Mouse (Mus musculus): Measurements from ENCODE around the gene Hist2h4. TPM values are rescaled to one million over a fixed set of nuclear protein-coding genes. Genes with fewer than 3 reads are reported as not detected.
"Not testable (repeated sequence)": the region's sequence is repeated elsewhere in the genome, so short reads cannot be mapped to it uniquely, and the experiment has no call there.

The Hist2h4 gene
- polyA plus RNA-seq, 2 experiments = 6.4 to 8.5 TPM

DNA sequence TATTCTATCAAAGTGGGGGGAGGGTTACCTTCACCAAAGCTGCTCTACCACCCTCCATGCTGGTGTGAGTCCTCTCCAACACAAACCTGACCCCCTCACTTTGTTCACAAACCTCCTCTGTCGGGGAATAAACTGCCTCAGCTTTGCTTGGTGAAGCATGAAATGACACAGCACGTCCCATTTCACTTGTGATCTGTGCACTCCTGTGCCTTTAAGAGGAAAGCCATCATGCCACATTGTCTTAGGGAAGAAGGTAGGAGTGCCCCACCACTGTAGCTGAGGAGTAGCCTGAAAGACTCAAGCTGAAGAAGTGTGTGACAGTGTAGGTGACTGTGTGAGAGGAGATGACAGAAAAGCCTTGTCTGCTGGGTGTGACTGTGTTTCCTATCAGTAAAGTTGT is 37.7 kb downstream of the Hist2h4 start:
- TF ChIP-seq POLR2A (IDR thresholded peaks at IDR 0.05; ENCODE audit: borderline replicate concordance, extremely low read depth, insufficient read depth, insufficient read length) = no peak
- Histone ChIP-seq H3K27ac (replicated peaks; ENCODE audit: low read depth, low read length) (no peak overlapping the region), H3K9ac (ENCODE audit: low read depth, low read length, severe bottlenecking) (no peak overlapping the region), H3K4me3 (replicated peaks; ENCODE audit: low read length) (no peak overlapping the region), H3K27me3 (ENCODE audit: control insufficient read depth, insufficient read depth, low read length) (no peaks in the 10 kb centered on the region), H3K4me2 (replicated peaks; ENCODE audit: low read depth, low read length, severe bottlenecking) (no peak overlapping the region), H3K36me3 (ENCODE audit: control insufficient read depth, insufficient read depth, low read length) (no peaks in the 10 kb centered on the region), H3K4me1 (ENCODE audit: control insufficient read depth, insufficient read depth, low read length) (peaks cover 15% of the 10 kb centered on the region), H3K9me3 (ENCODE audit: control insufficient read depth, low read length) (no peaks in the 10 kb centered on the region)
- WGBS = 59% methylated on average over 2 of the region's 2 CpGs
- DNase-seq (ENCODE audit: low spot score) (no peak), ATAC-seq (ENCODE audit: low FRiP score, low read depth) (no peak)

DNA sequence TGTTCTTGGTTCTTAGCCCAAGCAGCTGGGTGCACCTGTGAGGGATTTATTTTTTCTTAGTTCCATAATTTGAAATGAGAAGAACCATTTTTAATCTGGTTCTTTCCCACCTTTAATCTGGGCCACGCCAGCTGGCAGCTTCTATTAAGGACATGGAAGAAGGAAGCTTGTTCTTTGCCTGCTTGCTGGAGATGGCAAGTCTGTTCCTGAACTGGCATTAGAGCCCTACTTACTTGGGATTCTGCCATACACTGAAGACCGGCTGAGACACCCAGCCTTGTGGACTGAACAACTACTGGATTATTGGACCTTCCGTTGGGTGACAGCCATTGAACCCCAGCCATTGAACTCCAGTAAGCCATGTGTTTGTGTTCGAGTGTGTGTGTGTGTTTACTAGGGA is 40.3 kb downstream of the Hist2h4 start:
- DNase-seq (ENCODE audit: low spot score) = no peak
- Histone ChIP-seq H3K27me3 (ENCODE audit: control insufficient read depth, insufficient read depth, low read length) (no peaks in the 10 kb centered on the region), H3K4me3 (replicated peaks; ENCODE audit: low read length) (no peak overlapping the region), H3K4me2 (replicated peaks; ENCODE audit: low read depth, low read length, severe bottlenecking) (no peak overlapping the region; the same call in 1 of the 2 replicates), H3K4me1 (ENCODE audit: control insufficient read depth, insufficient read depth, low read length) (peaks cover 15% of the 10 kb centered on the region), H3K27ac (replicated peaks; ENCODE audit: low read depth, low read length) (no peak overlapping the region), H3K36me3 (ENCODE audit: control insufficient read depth, insufficient read depth, low read length) (no peaks in the 10 kb centered on the region), H3K9ac (ENCODE audit: low read depth, low read length, severe bottlenecking) (no peak overlapping the region), H3K9me3 (ENCODE audit: control insufficient read depth, low read length) (no peaks in the 10 kb centered on the region)
- WGBS = 91% methylated on average over 4 of the region's 4 CpGs
- ATAC-seq (ENCODE audit: low FRiP score, low read depth) = no peak
- no peak for TF ChIP-seq POLR2A (IDR thresholded peaks at IDR 0.05; ENCODE audit: borderline replicate concordance, extremely low read depth, insufficient read depth, insufficient read length)

DNA sequence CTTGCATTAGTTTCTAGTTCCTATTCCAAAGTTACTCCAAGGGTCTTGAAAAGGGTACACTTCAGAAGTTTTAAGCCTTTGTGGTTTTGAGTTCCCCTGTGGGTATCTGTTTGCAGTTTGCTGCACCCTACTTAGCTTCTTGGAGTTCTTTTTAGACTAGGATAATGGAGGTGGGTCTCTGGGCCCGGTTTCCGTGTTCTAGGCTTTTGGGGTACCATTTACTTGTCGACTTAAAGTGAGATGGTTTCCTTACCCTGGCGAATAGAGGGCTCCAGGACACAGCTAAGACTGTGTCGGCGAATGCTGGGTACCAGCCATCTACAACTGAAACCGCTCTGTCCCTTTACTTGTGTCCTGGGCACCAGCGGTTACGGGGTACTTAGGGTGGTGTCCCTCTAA is 41.5 kb downstream of the Hist2h4 start:
- no peaks in the 10 kb centered on the region for H3K27me3 ChIP-seq (ENCODE audit: control insufficient read depth, insufficient read depth, low read length)
- ATAC-seq (ENCODE audit: low FRiP score, low read depth) (no peak), DNase-seq (ENCODE audit: low spot score) (no peak)
- H3K36me3 ChIP-seq (ENCODE audit: control insufficient read depth, insufficient read depth, low read length) = no peaks in the 10 kb centered on the region
- H3K4me1 ChIP-seq (ENCODE audit: control insufficient read depth, insufficient read depth, low read length) = peaks cover 15% of the 10 kb centered on the region
- WGBS = 19% methylated on average over 9 of the region's 9 CpGs
- H3K4me2 ChIP-seq (replicated peaks; ENCODE audit: low read depth, low read length, severe bottlenecking) = peak overlapping the region; percentile 83
- H3K9ac ChIP-seq (ENCODE audit: low read depth, low read length, severe bottlenecking) = peak overlapping the region; percentile 49
- no peaks in the 10 kb centered on the region for H3K9me3 ChIP-seq (ENCODE audit: control insufficient read depth, low read length)
- peak overlapping the region; percentile 98 for H3K27ac ChIP-seq (replicated peaks; ENCODE audit: low read depth, low read length)
- peak overlapping the region; percentile 62 for H3K4me3 ChIP-seq (replicated peaks; ENCODE audit: low read length)
- TF ChIP-seq POLR2A (IDR thresholded peaks at IDR 0.05; ENCODE audit: borderline replicate concordance, extremely low read depth, insufficient read depth, insufficient read length) = no peak

DNA sequence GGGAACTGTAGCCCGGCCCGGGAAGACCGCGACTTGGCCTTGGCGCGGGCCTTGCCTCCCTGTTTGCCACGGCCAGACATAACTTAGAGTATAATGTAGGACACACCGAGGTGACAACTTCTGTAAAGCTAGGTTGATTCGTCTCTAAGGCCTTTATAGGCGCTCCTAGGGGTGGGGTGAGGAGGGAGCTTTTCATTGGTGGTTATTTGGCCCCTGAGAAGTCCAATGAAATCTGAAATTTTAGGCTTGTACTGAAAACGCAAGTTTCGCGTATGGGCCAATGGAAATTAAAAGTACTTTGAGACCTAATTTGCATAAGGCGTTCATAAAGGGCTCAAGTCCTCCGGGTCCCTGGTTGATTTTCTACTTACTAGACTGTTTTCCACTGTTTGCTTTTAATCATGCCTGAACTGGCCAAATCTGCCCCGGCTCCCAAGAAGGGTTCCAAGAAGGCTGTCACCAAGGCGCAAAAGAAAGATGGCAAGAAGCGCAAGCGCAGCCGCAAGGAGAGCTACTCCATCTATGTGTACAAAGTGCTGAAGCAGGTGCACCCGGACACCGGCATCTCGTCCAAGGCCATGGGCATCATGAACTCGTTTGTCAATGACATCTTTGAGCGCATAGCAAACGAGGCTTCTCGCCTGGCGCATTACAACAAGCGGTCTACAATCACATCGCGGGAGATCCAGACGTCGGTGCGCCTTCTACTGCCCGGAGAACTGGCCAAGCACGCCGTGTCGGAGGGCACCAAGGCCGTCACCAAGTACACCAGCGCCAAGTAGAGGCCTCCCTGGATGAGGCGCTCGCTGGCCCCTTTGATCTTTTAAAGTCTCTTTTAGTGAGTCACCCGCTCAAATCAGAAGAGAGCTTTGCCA is 42.1 kb downstream of the Hist2h4 start, which contains the start of the genes Hist2h2ac and Hist2h2be:
Hist2h2ac (minus strand) TSS at position 116 of the 875 bp plus-strand sequence.
Hist2h2be (plus strand) TSS at position 355 of the 875 bp plus-strand sequence.
- TF ChIP-seq POLR2A (IDR thresholded peaks at IDR 0.05; ENCODE audit: borderline replicate concordance, extremely low read depth, insufficient read depth, insufficient read length) = peak; percentile 93; the same call in 1 of the 2 replicates
- WGBS = 1% methylated on average over 41 of the region's 43 CpGs
- DNase-seq (ENCODE audit: low spot score) (peak; percentile 95), ATAC-seq (ENCODE audit: low FRiP score, low read depth) (peak; percentile 82)
- Histone ChIP-seq H3K4me3 (replicated peaks; ENCODE audit: low read length) (peak within 1 kb of the TSS; percentile 62), H3K27ac (replicated peaks; ENCODE audit: low read depth, low read length) (peak within 1 kb of the TSS; percentile 98), H3K9me3 (ENCODE audit: control insufficient read depth, low read length) (no peaks in the 10 kb centered on the region), H3K4me2 (replicated peaks; ENCODE audit: low read depth, low read length, severe bottlenecking) (peak within 1 kb of the TSS; percentile 83), H3K4me1 (ENCODE audit: control insufficient read depth, insufficient read depth, low read length) (peaks cover 15% of the 10 kb centered on the region), H3K27me3 (ENCODE audit: control insufficient read depth, insufficient read depth, low read length) (no peaks in the 10 kb centered on the region), H3K9ac (ENCODE audit: low read depth, low read length, severe bottlenecking) (peak within 1 kb of the TSS; percentile 84), H3K36me3 (ENCODE audit: control insufficient read depth, insufficient read depth, low read length) (no peaks in the 10 kb centered on the region)

DNA sequence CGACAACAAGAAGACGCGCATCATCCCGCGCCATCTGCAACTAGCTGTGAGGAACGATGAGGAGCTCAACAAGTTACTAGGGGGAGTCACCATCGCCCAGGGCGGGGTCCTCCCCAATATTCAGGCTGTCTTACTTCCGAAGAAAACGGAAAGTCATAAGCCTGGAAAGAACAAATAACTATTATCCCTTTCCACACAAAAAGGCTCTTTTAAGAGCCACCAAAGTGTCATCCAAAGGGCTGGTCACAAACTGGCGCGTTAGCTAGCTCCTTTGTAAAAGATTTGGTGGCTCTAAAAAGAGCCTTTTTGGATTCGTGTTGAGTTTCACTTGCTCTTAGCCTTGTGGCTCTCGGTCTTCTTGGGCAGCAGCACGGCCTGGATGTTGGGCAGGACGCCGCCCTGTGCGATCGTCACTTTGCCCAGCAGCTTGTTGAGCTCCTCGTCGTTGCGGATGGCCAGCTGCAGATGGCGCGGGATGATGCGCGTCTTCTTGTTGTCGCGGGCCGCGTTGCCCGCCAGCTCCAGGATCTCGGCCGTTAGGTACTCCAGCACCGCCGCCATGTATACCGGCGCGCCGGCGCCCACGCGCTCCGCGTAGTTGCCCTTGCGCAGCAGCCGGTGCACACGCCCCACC is 42.9 kb downstream of the Hist2h4 start:
- 1% methylated on average over 24 of the region's 47 CpGs for WGBS

More for the DNA sequence above, 42.9 kb downstream of the Hist2h4 start:
- Histone ChIP-seq H3K4me2 (replicated peaks; ENCODE audit: low read depth, low read length, severe bottlenecking) (peak overlapping the region; percentile 83), H3K4me3 (replicated peaks; ENCODE audit: low read length) (peak overlapping the region; percentile 62), H3K9ac (ENCODE audit: low read depth, low read length, severe bottlenecking) (peak overlapping the region; percentile 84), H3K4me1 (ENCODE audit: control insufficient read depth, insufficient read depth, low read length) (peaks cover 15% of the 10 kb centered on the region), H3K27ac (replicated peaks; ENCODE audit: low read depth, low read length) (peak overlapping the region; percentile 98)
- DNase-seq (ENCODE audit: low spot score) (peak; percentile 14), ATAC-seq (ENCODE audit: low FRiP score, low read depth) (peak; percentile 5; the same call in 1 of the 2 replicates)
- not testable (repeated sequence) for H3K36me3 ChIP-seq (ENCODE audit: control insufficient read depth, insufficient read depth, low read length); H3K9me3 ChIP-seq (ENCODE audit: control insufficient read depth, low read length); H3K27me3 ChIP-seq (ENCODE audit: control insufficient read depth, insufficient read depth, low read length)
- TF ChIP-seq POLR2A (IDR thresholded peaks at IDR 0.05; ENCODE audit: borderline replicate concordance, extremely low read depth, insufficient read depth, insufficient read length) = peak; percentile 4; the same call in 1 of the 2 replicates

All from limb, embryonic 14.5 days (tissue).